Mouse (Mus musculus): ENCODE results near the gene Wbp2. TPM values are rescaled to one million over a fixed set of nuclear protein-coding genes. Genes with fewer than 3 reads are reported as not detected.

Wbp2 gene
- polyA plus RNA-seq, 1 experiment from 2014 or later = 92.4 TPM

DNA sequence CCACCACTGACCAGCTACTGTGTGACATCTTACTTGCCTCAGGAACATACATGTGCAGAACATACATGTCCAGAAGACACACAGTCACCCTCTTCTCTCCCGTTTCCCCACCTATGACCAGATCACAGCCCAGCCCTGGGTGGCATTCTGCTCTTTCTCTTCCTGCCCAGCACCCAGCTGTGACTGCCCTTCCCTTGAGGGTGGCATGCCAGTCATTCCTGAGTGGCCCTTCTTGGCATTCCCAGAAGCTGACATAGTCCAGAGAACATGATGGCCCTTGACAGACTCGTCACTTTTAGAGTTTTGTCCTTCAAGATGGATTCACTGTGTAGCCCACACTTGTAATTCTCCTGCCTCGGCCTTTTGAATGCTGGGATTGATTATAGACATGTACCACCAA lies 14.2 kb downstream of the Wbp2 start:
- peaks cover under 1% of the 10 kb centered on the region; the same call in 1 of the 2 replicates for H3K4me1 ChIP-seq
- no peak for ATAC-seq (ENCODE audit: low FRiP score, low read depth)
- no peak overlapping the region for H3K9ac ChIP-seq (replicated peaks)
- H3K4me3 ChIP-seq = no peak overlapping the region
- no peak overlapping the region for H3K27ac ChIP-seq (replicated peaks)
- no peaks in the 10 kb centered on the region for H3K9me3 ChIP-seq
- H3K4me2 ChIP-seq (replicated peaks) = no peak overlapping the region
- H3K36me3 ChIP-seq = no peaks in the 10 kb centered on the region
- H3K27me3 ChIP-seq = no peaks in the 10 kb centered on the region; the same call in 1 of the 2 replicates
- WGBS = 83% methylated on average over 3 of the region's 3 CpGs

DNA sequence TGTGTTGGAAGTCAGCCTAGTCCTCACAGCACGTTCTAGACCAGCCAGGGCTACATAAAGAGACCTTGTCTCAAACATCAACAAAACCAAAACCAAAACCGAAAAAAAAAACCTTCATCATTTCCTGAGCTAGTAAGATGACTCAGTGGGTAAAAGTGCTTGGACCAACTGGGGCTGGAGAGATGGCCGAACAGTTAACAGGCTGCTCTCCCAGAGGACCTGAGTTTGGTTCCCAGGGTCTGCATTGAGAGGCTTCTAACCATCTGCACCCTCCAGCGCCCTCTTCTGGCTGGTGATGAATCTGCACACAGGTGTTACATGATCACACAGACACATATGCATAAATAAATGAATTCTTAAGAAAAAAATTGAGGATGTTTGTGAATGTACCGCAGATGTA lies 15.3 kb downstream of the Wbp2 start:
- Histone ChIP-seq H3K9me3 (no peaks in the 10 kb centered on the region), H3K4me3 (no peak overlapping the region), H3K27me3 (no peaks in the 10 kb centered on the region; the same call in 1 of the 2 replicates), H3K4me2 (replicated peaks) (no peak overlapping the region), H3K9ac (replicated peaks) (no peak overlapping the region), H3K36me3 (no peaks in the 10 kb centered on the region), H3K27ac (replicated peaks) (no peak overlapping the region), H3K4me1 (no peaks in the 10 kb centered on the region)
- 66% methylated on average over 5 of the region's 5 CpGs for WGBS
- no peak for ATAC-seq (ENCODE audit: low FRiP score, low read depth)

DNA sequence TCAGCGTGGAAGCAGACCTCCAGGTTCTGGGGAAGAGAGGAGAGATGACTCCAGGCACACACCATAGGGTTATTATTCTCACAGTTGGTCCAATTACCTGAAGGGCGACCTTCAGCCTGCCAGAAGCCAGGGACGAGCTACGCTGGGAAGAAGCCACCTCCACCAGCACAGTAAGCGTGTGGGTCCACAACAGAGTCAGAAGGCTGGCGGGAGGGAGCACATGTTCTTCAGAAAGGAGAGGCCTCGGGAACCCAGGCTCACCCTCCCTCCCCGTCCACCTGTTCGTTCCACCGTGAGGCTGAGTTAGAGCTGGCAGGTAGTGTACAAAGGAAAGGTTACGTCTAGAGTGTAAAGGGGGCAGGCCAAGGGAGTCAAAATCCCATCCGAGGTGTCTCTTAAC lies 21.4 kb downstream of the Wbp2 start:
- no peaks in the 10 kb centered on the region for H3K9me3 ChIP-seq
- WGBS = 86% methylated on average over 12 of the region's 12 CpGs
- no peak overlapping the region for H3K4me3 ChIP-seq
- H3K4me1 ChIP-seq = no peaks in the 10 kb centered on the region; the same call in 1 of the 2 replicates
- no peak overlapping the region for H3K27ac ChIP-seq (replicated peaks)
- no peak overlapping the region for H3K9ac ChIP-seq (replicated peaks)
- no peaks in the 10 kb centered on the region; the same call in 1 of the 2 replicates for H3K27me3 ChIP-seq
- ATAC-seq (ENCODE audit: low FRiP score, low read depth) = no peak
- no peak overlapping the region for H3K4me2 ChIP-seq (replicated peaks)
- H3K36me3 ChIP-seq = peaks cover 16% of the 10 kb centered on the region

DNA sequence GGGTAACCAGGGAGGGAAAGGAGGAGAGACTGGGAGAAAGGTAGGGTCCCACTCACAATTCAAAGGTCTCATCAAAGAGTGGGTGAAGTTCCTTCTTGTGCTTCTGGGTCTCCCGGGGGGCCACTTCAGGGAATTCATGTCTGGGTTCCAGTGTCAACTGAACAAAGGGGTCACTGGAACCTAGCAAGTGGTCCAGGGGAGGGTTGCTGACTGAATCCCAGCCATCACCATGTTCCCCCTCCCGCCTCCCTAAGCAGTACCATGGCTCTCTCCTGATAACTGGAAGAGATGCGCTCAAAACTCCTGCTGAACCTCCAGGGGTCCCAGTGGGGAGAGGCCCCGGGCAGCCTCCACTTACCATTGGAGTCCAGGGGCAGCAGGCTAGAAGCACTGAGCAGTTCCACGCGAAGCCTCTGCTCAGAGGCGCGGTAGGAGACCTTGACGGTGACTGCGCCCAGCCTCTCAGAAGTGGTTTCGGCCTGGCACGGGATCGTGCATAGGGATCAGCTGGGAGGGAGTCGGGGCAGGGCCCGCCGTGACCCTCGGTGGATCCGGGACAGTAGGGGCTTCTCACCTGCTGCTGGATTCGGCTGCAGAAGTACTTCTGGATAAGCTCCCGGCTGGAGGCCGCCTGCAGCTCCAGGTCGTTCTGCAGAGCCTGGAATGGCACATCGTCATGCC lies 22.5 kb downstream of the Wbp2 start:
- Histone ChIP-seq H3K9ac (replicated peaks) (no peak overlapping the region), H3K27me3 (no peaks in the 10 kb centered on the region), H3K9me3 (no peaks in the 10 kb centered on the region), H3K27ac (replicated peaks) (no peak overlapping the region), H3K4me2 (replicated peaks) (no peak overlapping the region), H3K36me3 (peaks cover 26% of the 10 kb centered on the region), H3K4me3 (no peak overlapping the region), H3K4me1 (no peaks in the 10 kb centered on the region; the same call in 1 of the 2 replicates)
- ATAC-seq (ENCODE audit: low FRiP score, low read depth) = no peak
- 66% methylated on average over 23 of the region's 23 CpGs for WGBS

DNA sequence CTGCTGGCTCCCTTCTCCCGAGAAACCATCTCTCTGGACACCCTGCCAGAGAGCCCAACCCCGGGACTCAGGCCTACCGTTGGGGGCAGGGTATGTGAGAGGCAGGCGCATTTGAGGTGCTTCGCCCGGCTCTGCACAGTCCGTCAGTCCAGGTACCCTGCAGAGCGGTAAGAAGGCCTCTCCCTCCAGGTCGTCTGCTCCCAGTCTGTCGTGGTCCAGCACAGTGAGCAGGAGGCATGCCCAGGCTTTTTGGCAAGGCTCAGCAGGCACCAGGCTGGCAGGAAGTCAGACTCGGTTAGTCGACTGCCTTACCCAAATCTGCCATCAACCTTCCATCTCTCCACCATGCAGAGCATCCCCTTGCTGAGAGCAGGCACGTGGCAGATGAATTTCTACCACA lies 23.2 kb downstream of the Wbp2 start:
- peaks cover 34% of the 10 kb centered on the region for H3K36me3 ChIP-seq
- H3K4me2 ChIP-seq (replicated peaks) = no peak overlapping the region
- H3K27me3 ChIP-seq = peaks cover 2% of the 10 kb centered on the region; the same call in 1 of the 2 replicates
- no peak overlapping the region for H3K4me3 ChIP-seq
- H3K9ac ChIP-seq (replicated peaks) = no peak overlapping the region
- no peaks in the 10 kb centered on the region for H3K9me3 ChIP-seq
- H3K4me1 ChIP-seq = no peaks in the 10 kb centered on the region; the same call in 1 of the 2 replicates
- no peak for ATAC-seq (ENCODE audit: low FRiP score, low read depth)
- no peak overlapping the region for H3K27ac ChIP-seq (replicated peaks)
- WGBS = 68% methylated on average over 13 of the region's 13 CpGs

DNA sequence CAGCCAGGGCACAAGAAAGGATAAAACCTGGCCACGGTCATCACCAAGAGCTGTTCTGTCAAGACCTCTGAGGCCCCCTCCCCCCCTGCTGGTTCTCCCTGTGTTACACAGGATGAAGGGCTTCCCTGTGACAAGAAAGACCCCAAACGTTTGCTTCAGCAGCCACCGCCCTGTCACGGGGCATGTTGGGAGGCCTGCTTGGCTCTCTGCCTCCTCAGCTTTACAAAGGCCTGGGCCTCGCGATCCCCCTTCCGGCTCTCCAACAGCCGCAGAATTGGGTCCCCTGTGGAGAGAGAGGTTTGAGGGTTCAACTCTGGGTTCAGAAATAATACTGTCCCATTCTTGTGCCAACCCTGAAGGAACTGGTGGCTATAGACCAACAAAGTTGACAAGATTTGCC lies 24.3 kb downstream of the Wbp2 start:
- Histone ChIP-seq H3K27me3 (peaks cover 2% of the 10 kb centered on the region; the same call in 1 of the 2 replicates), H3K36me3 (peaks cover 44% of the 10 kb centered on the region), H3K9me3 (no peaks in the 10 kb centered on the region), H3K27ac (replicated peaks) (no peak overlapping the region), H3K9ac (replicated peaks) (no peak overlapping the region), H3K4me3 (no peak overlapping the region), H3K4me1 (no peaks in the 10 kb centered on the region; the same call in 1 of the 2 replicates), H3K4me2 (replicated peaks) (no peak overlapping the region)
- ATAC-seq (ENCODE audit: low FRiP score, low read depth) = no peak
- WGBS = 67% methylated on average over 8 of the region's 8 CpGs

DNA sequence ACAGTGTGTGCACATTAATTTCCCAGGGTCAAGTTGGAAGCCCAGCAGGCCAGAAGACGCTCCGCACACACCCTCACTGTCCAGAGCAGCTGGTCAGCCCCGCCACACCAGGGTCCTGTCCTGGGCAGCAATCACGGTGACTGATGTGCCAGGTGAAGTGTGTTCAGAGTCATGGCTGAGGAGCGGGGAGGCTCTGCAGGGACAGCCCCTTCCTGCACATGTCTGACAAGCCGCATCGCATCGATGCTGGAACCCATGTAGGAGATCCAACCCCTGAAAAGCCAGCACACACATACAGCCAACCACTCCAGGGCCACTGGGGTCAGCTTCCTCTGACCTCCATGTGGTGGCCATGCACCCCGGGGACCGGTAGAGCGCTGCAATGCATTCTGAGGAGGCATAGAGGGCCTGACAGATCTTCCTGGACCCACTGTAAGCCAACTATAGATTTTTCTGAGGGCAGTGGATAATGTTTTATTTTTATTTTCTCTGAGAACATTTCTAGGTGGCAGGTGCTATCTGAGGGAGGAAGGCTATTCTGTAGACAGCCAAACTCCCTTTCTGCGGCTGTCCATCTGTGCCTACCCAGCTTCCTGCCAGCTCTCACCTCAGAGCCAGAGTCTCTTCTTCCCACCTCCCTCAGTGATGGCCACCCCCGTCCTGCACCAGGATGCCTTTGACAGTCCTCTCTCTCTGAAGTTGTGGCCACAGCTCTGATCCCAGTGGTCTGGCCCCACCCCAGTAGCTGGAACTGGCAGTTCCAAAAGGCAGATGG lies 25.0 kb downstream of the Wbp2 start:
- no peak for ATAC-seq (ENCODE audit: low FRiP score, low read depth)
- Histone ChIP-seq H3K4me1 (no peaks in the 10 kb centered on the region; the same call in 1 of the 2 replicates), H3K36me3 (peaks cover 51% of the 10 kb centered on the region), H3K4me3 (no peak overlapping the region), H3K27ac (replicated peaks) (no peak overlapping the region), H3K9me3 (no peaks in the 10 kb centered on the region), H3K4me2 (replicated peaks) (no peak overlapping the region), H3K27me3 (peaks cover 2% of the 10 kb centered on the region; the same call in 1 of the 2 replicates), H3K9ac (replicated peaks) (no peak overlapping the region)
- 91% methylated on average over 13 of the region's 13 CpGs for WGBS

DNA sequence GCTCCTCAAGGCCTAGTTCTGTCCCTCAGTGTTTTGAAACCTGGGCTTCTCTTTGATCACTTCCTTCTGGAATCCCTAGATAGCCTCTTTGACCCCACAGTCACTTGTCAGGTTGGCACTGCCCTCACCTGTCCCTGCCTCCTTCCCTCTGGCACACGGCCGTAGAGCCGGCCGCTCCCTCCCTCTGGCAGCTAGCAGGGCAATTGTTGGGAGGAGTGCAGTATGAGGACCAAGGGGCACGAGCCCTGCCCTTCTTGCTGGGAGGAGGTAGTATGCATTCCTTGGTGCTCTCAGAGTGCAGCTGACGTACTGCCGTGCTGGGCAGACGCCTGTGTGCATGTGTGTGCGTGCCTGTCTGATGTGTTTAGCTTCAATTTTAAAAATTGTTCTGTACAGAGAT lies 26.2 kb downstream of the Wbp2 start:
- no peak for ATAC-seq (ENCODE audit: low FRiP score, low read depth)
- Histone ChIP-seq H3K27me3 (peaks cover 2% of the 10 kb centered on the region; the same call in 1 of the 2 replicates), H3K4me2 (replicated peaks) (no peak overlapping the region), H3K4me3 (no peak overlapping the region), H3K27ac (replicated peaks) (no peak overlapping the region), H3K9me3 (no peaks in the 10 kb centered on the region), H3K4me1 (no peaks in the 10 kb centered on the region; the same call in 1 of the 2 replicates), H3K36me3 (peaks cover 63% of the 10 kb centered on the region), H3K9ac (replicated peaks) (no peak overlapping the region)
- 94% methylated on average over 9 of the region's 9 CpGs for WGBS

DNA sequence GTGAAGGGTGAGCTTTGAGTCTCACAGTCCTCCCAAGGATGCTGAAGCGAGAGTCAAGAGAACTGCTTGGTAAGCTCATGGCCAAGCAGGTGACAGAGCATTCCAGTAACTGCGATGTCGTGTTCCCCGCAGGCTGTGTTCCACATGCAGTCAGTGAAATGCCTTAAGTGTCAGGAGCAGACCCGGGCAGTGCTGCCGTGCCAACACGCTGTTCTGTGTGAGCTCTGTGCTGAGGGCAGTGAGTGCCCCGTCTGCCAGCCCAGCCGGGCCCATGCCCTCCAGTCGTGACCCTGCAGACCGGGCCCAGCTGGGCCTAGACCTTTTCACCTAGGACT lies 27.1 kb downstream of the Wbp2 start:
- Histone ChIP-seq H3K9me3 (no peaks in the 10 kb centered on the region), H3K27me3 (peaks cover 2% of the 10 kb centered on the region; the same call in 1 of the 2 replicates), H3K36me3 (peaks cover 72% of the 10 kb centered on the region), H3K27ac (replicated peaks) (no peak overlapping the region), H3K4me1 (no peaks in the 10 kb centered on the region; the same call in 1 of the 2 replicates), H3K4me2 (replicated peaks) (no peak overlapping the region), H3K4me3 (no peak overlapping the region), H3K9ac (replicated peaks) (no peak overlapping the region)
- no peak for ATAC-seq (ENCODE audit: low FRiP score, low read depth)
- WGBS = 97% methylated on average over 11 of the region's 11 CpGs

DNA sequence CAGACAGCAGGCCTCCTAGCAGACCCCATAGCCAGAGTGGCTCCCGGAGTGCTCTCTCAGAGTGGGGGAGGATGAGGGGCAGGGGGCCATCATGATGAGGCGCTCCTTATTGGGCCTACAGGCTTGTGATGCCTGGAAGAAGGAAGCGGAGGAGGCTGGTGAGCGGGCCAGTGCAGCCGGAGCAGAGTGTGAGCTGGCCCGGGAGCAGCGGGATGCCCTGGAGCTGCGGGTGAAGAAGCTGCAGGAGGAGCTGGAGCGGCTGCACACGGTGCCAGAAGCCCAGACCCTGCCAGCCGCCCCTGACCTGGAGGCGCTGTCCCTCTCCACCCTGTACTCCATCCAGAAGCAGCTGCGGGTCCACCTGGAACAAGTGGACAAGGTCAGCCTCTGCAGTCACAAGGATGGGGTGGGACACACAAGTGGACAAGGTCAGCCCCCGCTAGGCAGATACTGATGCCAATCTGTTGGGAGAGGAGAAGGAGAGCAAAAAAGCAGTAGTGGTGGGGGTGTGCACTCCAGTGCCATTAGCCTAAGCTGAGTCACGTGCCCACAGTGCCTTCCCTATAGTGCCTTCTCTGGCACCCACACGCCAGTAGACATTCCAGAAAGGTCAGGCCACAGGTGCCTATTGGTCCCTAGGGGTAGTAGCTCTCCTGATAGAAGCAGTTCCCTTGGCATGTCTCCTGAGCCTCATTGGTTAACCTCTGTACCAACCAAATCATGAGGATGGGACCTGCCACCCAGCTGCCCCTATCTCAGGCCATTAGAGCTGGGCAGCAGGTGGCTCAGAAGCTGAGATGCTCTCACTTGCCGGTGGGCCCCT lies 27.7 kb downstream of the Wbp2 start:
- H3K9ac ChIP-seq (replicated peaks) = no peak overlapping the region
- H3K27ac ChIP-seq (replicated peaks) = no peak overlapping the region
- H3K4me1 ChIP-seq = no peaks in the 10 kb centered on the region; the same call in 1 of the 2 replicates
- no peak overlapping the region for H3K4me3 ChIP-seq
- no peaks in the 10 kb centered on the region for H3K9me3 ChIP-seq
- WGBS = 94% methylated on average over 17 of the region's 17 CpGs
- H3K36me3 ChIP-seq = peaks cover 78% of the 10 kb centered on the region
- ATAC-seq (ENCODE audit: low FRiP score, low read depth) = no peak
- H3K4me2 ChIP-seq (replicated peaks) = no peak overlapping the region
- peaks cover 2% of the 10 kb centered on the region; the same call in 1 of the 2 replicates for H3K27me3 ChIP-seq

DNA sequence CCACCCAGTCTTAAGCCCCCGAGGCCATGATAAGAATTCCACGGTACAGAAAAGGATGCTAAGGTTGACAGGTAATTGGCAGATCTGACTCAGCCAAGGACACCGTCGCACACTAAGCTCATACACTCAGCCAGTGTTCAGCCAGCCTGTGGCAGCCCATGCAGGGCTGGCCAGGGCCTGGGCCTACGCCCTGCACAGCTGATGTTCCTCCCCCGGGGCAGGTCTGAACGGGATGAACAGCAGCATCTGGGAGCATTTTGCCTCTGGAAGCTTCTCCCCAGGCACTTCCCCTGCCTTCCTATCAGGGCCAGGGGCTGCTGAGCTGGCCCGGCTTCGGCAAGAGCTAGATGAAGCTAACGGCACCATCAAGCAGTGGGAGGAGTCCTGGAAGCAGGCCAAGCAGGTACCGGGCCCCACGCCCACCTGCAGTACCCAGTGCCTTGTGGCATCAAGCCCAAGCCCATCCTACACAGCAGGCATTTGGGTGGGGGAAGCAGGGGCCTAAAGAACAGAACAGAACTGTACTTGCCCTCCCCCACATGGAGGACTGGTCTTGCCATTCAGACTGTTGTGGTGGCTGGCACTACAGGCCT lies 28.7 kb downstream of the Wbp2 start:
- no peak overlapping the region for H3K4me3 ChIP-seq
- no peak overlapping the region for H3K4me2 ChIP-seq (replicated peaks)
- no peaks in the 10 kb centered on the region; the same call in 1 of the 2 replicates for H3K4me1 ChIP-seq
- no peak overlapping the region for H3K9ac ChIP-seq (replicated peaks)
- ATAC-seq (ENCODE audit: low FRiP score, low read depth) = no peak
- no peak overlapping the region for H3K27ac ChIP-seq (replicated peaks)
- peaks cover 87% of the 10 kb centered on the region for H3K36me3 ChIP-seq
- 83% methylated on average over 12 of the region's 12 CpGs for WGBS
- peaks cover 2% of the 10 kb centered on the region; the same call in 1 of the 2 replicates for H3K27me3 ChIP-seq
- no peaks in the 10 kb centered on the region for H3K9me3 ChIP-seq

Data from midbrain, embryonic 12.5 days (tissue).